Mouse (Mus musculus): ENCODE measurements around the gene Gatad2a.

DNA sequence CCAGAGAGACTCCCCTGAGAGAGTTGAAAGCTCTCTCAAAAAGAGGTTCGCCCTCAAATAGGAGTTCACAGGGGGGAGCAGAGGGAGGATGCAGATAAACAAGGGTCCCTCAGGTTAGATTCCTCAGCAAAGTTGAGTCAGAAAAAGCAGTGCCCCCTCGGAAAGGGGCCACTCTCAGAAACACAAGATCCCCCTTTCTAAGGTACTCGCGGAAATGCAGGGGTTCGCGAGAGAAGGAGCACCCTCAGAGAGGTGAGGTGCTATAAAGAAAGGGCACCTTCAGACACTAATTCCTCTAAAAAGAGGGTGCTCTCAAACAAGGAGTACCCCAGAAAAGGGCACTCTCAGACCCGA is 785 bp downstream of the Gatad2a start:
- TF ChIP-seq CTCF (IDR thresholded peaks at IDR 0.05; ENCODE audit: low read depth), result no peak
- no peak for TF ChIP-seq EP300 (IDR thresholded peaks at IDR 0.05; ENCODE audit: low read depth)
